Mouse (Mus musculus) right cerebral cortex, postnatal 4 days (tissue): ENCODE data around the gene Ppfibp2.
A peak's percentile ranks its signal among the peaks of the same experiment; 100 is the strongest.

ENCODE experiments used
- DNase-seq: peaks from one replicate; pipeline ENCODE4 v3.0.0-alpha.2; 2022

Gene Ppfibp2

GRCm38 (mm10) chr7:107702461-107703380, 107.7 kb downstream of the Ppfibp2 start:
- no peak for DNase-seq

- DNase-seq, result peak; percentile 13
Measured at GRCm38 (mm10) chr7:107705941-107706340, 110.9 kb downstream of the Ppfibp2 start.

- DNase-seq, result no peak
Measured at GRCm38 (mm10) chr7:107707650-107708049, 112.6 kb downstream of the Ppfibp2 start.

GRCm38 (mm10) chr7:107708491-107709112, 113.6 kb downstream of the Ppfibp2 start:
- DNase-seq, result peak; percentile 57

GRCm38 (mm10) chr7:107712743-107713142, 117.7 kb downstream of the Ppfibp2 start:
- DNase-seq, result no peak

- no peak for DNase-seq
Measured at GRCm38 (mm10) chr7:107714067-107714466, 119.1 kb downstream of the Ppfibp2 start.

- DNase-seq, result no peak
Measured at GRCm38 (mm10) chr7:107720771-107721170, 125.8 kb downstream of the Ppfibp2 start.

- DNase-seq, result no peak
Measured at GRCm38 (mm10) chr7:107722536-107722935, 127.5 kb downstream of the Ppfibp2 start.

GRCm38 (mm10) chr7:107727538-107727937, 132.5 kb downstream of the Ppfibp2 start:
- no peak for DNase-seq

- no peak for DNase-seq
Measured at GRCm38 (mm10) chr7:107730587-107730986, 135.6 kb downstream of the Ppfibp2 start.

- DNase-seq, result no peak
Measured at GRCm38 (mm10) chr7:107733162-107733561, 138.2 kb downstream of the Ppfibp2 start.

- DNase-seq, result peak; percentile 49
Measured at GRCm38 (mm10) chr7:107738726-107739125, 143.7 kb downstream of the Ppfibp2 start.

- DNase-seq, result no peak
Measured at GRCm38 (mm10) chr7:107742963-107743465, 148.0 kb downstream of the Ppfibp2 start.

- no peak for DNase-seq
Measured at GRCm38 (mm10) chr7:107744454-107744853, 149.4 kb downstream of the Ppfibp2 start.

- no peak for DNase-seq
Measured at GRCm38 (mm10) chr7:107745111-107745510, 150.1 kb downstream of the Ppfibp2 start.

GRCm38 (mm10) chr7:107746036-107746435, 151.0 kb downstream of the Ppfibp2 start:
- DNase-seq, result no peak

GRCm38 (mm10) chr7:107747476-107747875, 152.5 kb downstream of the Ppfibp2 start:
- DNase-seq, result no peak

- DNase-seq, result peak; percentile 64
Measured at GRCm38 (mm10) chr7:107747954-107748353, 152.9 kb downstream of the Ppfibp2 start.

GRCm38 (mm10) chr7:107749270-107749669, 154.3 kb downstream of the Ppfibp2 start:
- DNase-seq, result peak; percentile 26

GRCm38 (mm10) chr7:107749721-107750120, 154.7 kb downstream of the Ppfibp2 start:
- no peak for DNase-seq

- DNase-seq, result no peak
Measured at GRCm38 (mm10) chr7:107752031-107752520, 157.1 kb downstream of the Ppfibp2 start.

GRCm38 (mm10) chr7:107755905-107756304, 160.9 kb downstream of the Ppfibp2 start:
- no peak for DNase-seq

GRCm38 (mm10) chr7:107756748-107757147, 161.7 kb downstream of the Ppfibp2 start:
- DNase-seq, result no peak
